In genomic region chr2:20912348-20913018, GRCm38 (mm10) we compare ENCODE assay signal across 29 mouse cellular contexts. TPM values are rescaled to one million over a fixed set of nuclear protein-coding genes. Genes with fewer than 3 reads are reported as not detected.
DNase-seq lines count a peak whose midpoint lies in the region; ATAC-seq and TF ChIP-seq lines count a peak whose summit lies in the region.
"Had no signal": no experiment of that assay in that cellular context is flagged by ENCODE, and none has a peak within 500 bp of the region (broad histone marks: within the 10 kb centered on the region; RNA-seq: fewer than 3 reads in every experiment).

No protein-coding gene starts in this region.

- no peak for ATAC-seq in kidney, postnatal 0 days (replicated peaks; ENCODE audit: low FRiP score, low read depth)
- ATAC-seq: CD4-positive, CD25-positive, alpha-beta regulatory T cell, adult 4 months; inflammation-experienced regulatory T-cells, adult 6 months; midbrain, embryonic 16.5 days had no signal

- intact Hi-C loops in heart, adult 2 months (cut with DNase I): no loop called here
- intact Hi-C loops in heart, postnatal 10 days (cut with DNase I): no loop called here

- TF ChIP-seq POLR2A in heart, adult 2 months (IDR thresholded peaks at IDR 0.05; ENCODE audit: insufficient read depth, low read depth, low read length): no peak

- no peak overlapping the region for H3K9ac ChIP-seq in heart, adult 2 months (ENCODE audit: low read depth, low read length)
- no peak overlapping the region for H3K9ac ChIP-seq in kidney, postnatal 0 days (ENCODE audit: low read depth, low read length)
- H3K9ac ChIP-seq: embryonic facial prominence, embryonic 12.5 days; forebrain, embryonic 12.5 days; hindbrain, embryonic 14.5 days; limb, embryonic 15.5 days; liver, embryonic 15.5 days; neural tube, embryonic 13.5 days had no signal

- no peak overlapping the region for H3K4me2 ChIP-seq in kidney, postnatal 0 days (ENCODE audit: low read length)
- H3K4me2 ChIP-seq: embryonic facial prominence, embryonic 12.5 days; forebrain, embryonic 12.5 days; heart, embryonic 11.5 days; hindbrain, embryonic 14.5 days; limb, embryonic 15.5 days; liver, embryonic 15.5 days; neural tube, embryonic 13.5 days had no signal

- H3K4me3 ChIP-seq in heart, adult 2 months: no peak overlapping the region
- no peak overlapping the region for H3K4me3 ChIP-seq in kidney, postnatal 0 days (replicated peaks; ENCODE audit: low read depth, low read length)
- H3K4me3 ChIP-seq: embryonic facial prominence, embryonic 12.5 days; forebrain, embryonic 12.5 days; limb, embryonic 15.5 days; liver, embryonic 15.5 days; midbrain, embryonic 10.5 days; myocyte; neural tube, embryonic 13.5 days had no signal

- 79% methylated on average over 11 of the region's 11 CpGs for WGBS in heart, adult 2 months
- 80% methylated on average over 11 of the region's 11 CpGs for WGBS in kidney, postnatal 0 days

- no peaks in the 10 kb centered on the region for H3K9me3 ChIP-seq in kidney, postnatal 0 days (replicated peaks; ENCODE audit: low read length)
- H3K9me3 ChIP-seq: embryonic facial prominence, embryonic 12.5 days; forebrain, embryonic 12.5 days; limb, embryonic 15.5 days; liver, embryonic 15.5 days; midbrain, embryonic 10.5 days; neural tube, embryonic 13.5 days had no signal

- peaks cover 12% of the 10 kb centered on the region for H3K4me1 ChIP-seq in heart, adult 2 months (ENCODE audit: control insufficient read depth, insufficient read depth, low read length)
- H3K4me1 ChIP-seq in kidney, postnatal 0 days (replicated peaks; ENCODE audit: insufficient read depth, low read length): no peaks in the 10 kb centered on the region
- H3K4me1 ChIP-seq: embryonic facial prominence, embryonic 12.5 days; limb, embryonic 15.5 days; liver, embryonic 15.5 days; midbrain, embryonic 10.5 days had no signal

- 0 out of 2 replicates have a peak, but pooled peaks cover 1% of the 10 kb centered on the region for H3K79me2 ChIP-seq in heart, adult 2 months (replicated peaks; ENCODE audit: control insufficient read depth, insufficient read depth, low read length)

- no peak for TF ChIP-seq CTCF in heart, adult 2 months (IDR thresholded peaks at IDR 0.05)
- no peak for TF ChIP-seq CTCF in kidney, postnatal 0 days (IDR thresholded peaks at IDR 0.05; ENCODE audit: low read depth)

- H3K27ac ChIP-seq in heart, adult 2 months: peak overlapping the region; percentile 20; the same call in 1 of the 2 replicates
- H3K27ac ChIP-seq in kidney, postnatal 0 days: no peak overlapping the region
- H3K27ac ChIP-seq: embryonic facial prominence, embryonic 12.5 days; forebrain, embryonic 12.5 days; hindbrain, embryonic 14.5 days; limb, embryonic 15.5 days; liver, embryonic 15.5 days; midbrain, embryonic 10.5 days; neural tube, embryonic 13.5 days; stomach, postnatal 0 days had no signal

- no peaks in the 10 kb centered on the region for H3K27me3 ChIP-seq in heart, adult 2 months (ENCODE audit: control insufficient read depth, insufficient read depth, low read length)
- no peaks in the 10 kb centered on the region for H3K27me3 ChIP-seq in kidney, postnatal 0 days (ENCODE audit: insufficient read depth, low read length)
- H3K27me3 ChIP-seq: embryonic facial prominence, embryonic 12.5 days; forebrain, embryonic 12.5 days; limb, embryonic 15.5 days; liver, embryonic 15.5 days; neural tube, embryonic 13.5 days had no signal

- peak; percentile 77 for DNase-seq in cerebellum, adult 9-10 months
- DNase-seq in cerebellum, adult 11 months: no peak
- DNase-seq in heart, adult 2 months: no peak
- DNase-seq in heart, postnatal 10 days: no peak
- peak; percentile 25 for DNase-seq in kidney, postnatal 0 days (ENCODE audit: low spot score)
- no peak for DNase-seq in kidney, postnatal 14 days
- peak; percentile 68 for DNase-seq in brain, adult 2 months (ENCODE audit: low read depth, low spot score)
- DNase-seq in right cerebral cortex, adult 18-20 months: no peak
- DNase-seq: cerebellum, postnatal 14 days; gastrocnemius, postnatal 14 days; heart, postnatal 36 days; kidney, postnatal 4 days; layer of hippocampus, adult 9-11 months; left cerebral cortex, postnatal 4 days; thymus, adult 2 months; thymus, postnatal 4 days had no signal

- TF ChIP-seq EP300 in heart, adult 2 months (IDR thresholded peaks at IDR 0.05; ENCODE audit: insufficient read depth, low read depth, low read length): no peak

- peaks cover 19% of the 10 kb centered on the region for H3K36me3 ChIP-seq in heart, adult 2 months (ENCODE audit: control insufficient read depth, insufficient read depth, low read length)
- 0 out of 2 replicates have a peak, but pooled peaks cover 5% of the 10 kb centered on the region for H3K36me3 ChIP-seq in kidney, postnatal 0 days (ENCODE audit: insufficient read depth, low read length)
- H3K36me3 ChIP-seq: limb, embryonic 15.5 days had no signal

RNA-seq across cellular contexts. Expression of gene Arhgap21, which starts 56.2 kb away (rescaled TPM):
- 10 to 100 TPM; 65.2 to 74.5 TPM for total RNA-seq in heart, adult 2 months (2021)
- 18.1 and 27.9 TPM in 2 replicates for polyA plus RNA-seq in heart, adult 2 months (2012; rRNA removed)
- total RNA-seq in heart, postnatal 10 days (2021): 100 to 1,000 TPM; 105 to 112 TPM
- polyA plus RNA-seq in kidney, postnatal 0 days (2015; fragmentation: Nextera tagmentation; extraction: Ambion mirVana): 8.3 and 9.6 TPM in 2 replicates

Comparison
In these comparisons a context has a peak if more than half of its experiments do, and no peak if none do; other contexts are left out.
1. DNase-seq: peak in cerebellum, adult 9-10 months (single experiment), kidney, postnatal 0 days (single experiment) and brain, adult 2 months (single experiment); none in cerebellum, adult 11 months (single experiment), heart, adult 2 months (0 of 2), heart, postnatal 10 days (0 of 2), kidney, postnatal 14 days (single experiment) and right cerebral cortex, adult 18-20 months (single experiment).